Mouse (Mus musculus): ENCODE measurements around the gene Rsc1a1.

Gene Rsc1a1

GRCm38 (mm10) chr4:141653813-141654212, 31.6 kb downstream of the Rsc1a1 start:
- no peak for DNase-seq (ENCODE audit: extremely low spot score)

GRCm38 (mm10) chr4:141653044-141653443, 32.4 kb downstream of the Rsc1a1 start:
- no peak for DNase-seq (ENCODE audit: extremely low spot score)

- DNase-seq (ENCODE audit: extremely low spot score) = no peak
Observed at GRCm38 (mm10) chr4:141651944-141652343, 33.5 kb downstream of the Rsc1a1 start.

GRCm38 (mm10) chr4:141651286-141651685, 34.1 kb downstream of the Rsc1a1 start:
- DNase-seq (ENCODE audit: extremely low spot score) = no peak

GRCm38 (mm10) chr4:141649244-141649643, 36.2 kb downstream of the Rsc1a1 start:
- no peak for DNase-seq (ENCODE audit: extremely low spot score)

GRCm38 (mm10) chr4:141648262-141648661, 37.1 kb downstream of the Rsc1a1 start:
- DNase-seq (ENCODE audit: extremely low spot score) = no peak

GRCm38 (mm10) chr4:141647187-141647586, 38.2 kb downstream of the Rsc1a1 start:
- DNase-seq (ENCODE audit: extremely low spot score) = no peak

- DNase-seq (ENCODE audit: extremely low spot score) = no peak
Observed at GRCm38 (mm10) chr4:141645988-141646387, 39.4 kb downstream of the Rsc1a1 start.

- DNase-seq (ENCODE audit: extremely low spot score) = no peak
Observed at GRCm38 (mm10) chr4:141643118-141643855, 42.1 kb downstream of the Rsc1a1 start.

- no peak for DNase-seq (ENCODE audit: extremely low spot score)
Observed at GRCm38 (mm10) chr4:141641961-141642811, 43.2 kb downstream of the Rsc1a1 start.

GRCm38 (mm10) chr4:141641353-141641771, 44.0 kb downstream of the Rsc1a1 start:
- DNase-seq (ENCODE audit: extremely low spot score) = no peak

- no peak for DNase-seq (ENCODE audit: extremely low spot score)
Observed at GRCm38 (mm10) chr4:141639474-141639873, 45.9 kb downstream of the Rsc1a1 start.

- no peak for DNase-seq (ENCODE audit: extremely low spot score)
Observed at GRCm38 (mm10) chr4:141636693-141637092, 48.7 kb downstream of the Rsc1a1 start.

- peak; percentile 33 for DNase-seq (ENCODE audit: extremely low spot score)
Observed at GRCm38 (mm10) chr4:141635991-141636390, 49.4 kb downstream of the Rsc1a1 start.

Measured in embryo, embryonic 9.5 days (tissue).